Mouse (Mus musculus) mouse trophoblast stem cell (cell line): ENCODE data around the gene Dmxl2.

Source experiments
- in situ Hi-C, 2 experiments: fragments of 300-500 bp; cut with MseI, MboI; formaldehyde crosslinking; loops; 2 replicates in 1 of 2; 3 replicates in 1 of 2; pipeline ENCODE4 v1.15.1; 2025

The Dmxl2 gene

GRCm38 (mm10) chr9:54501453-54502110 lies at the start of gene Dmxl2:
Gene Dmxl2 (minus strand): TSS chr9:54501626.
- in situ Hi-C loops: no loop called here

GRCm38 (mm10) chr9:54549433-54549832 lies 48.0 kb upstream of the Dmxl2 start:
- in situ Hi-C loops: no loop called here

GRCm38 (mm10) chr9:54547536-54547935 lies 46.1 kb upstream of the Dmxl2 start:
- in situ Hi-C loops: no loop called here

GRCm38 (mm10) chr9:54544954-54545315 lies 43.5 kb upstream of the Dmxl2 start:
- in situ Hi-C loops: no loop called here

GRCm38 (mm10) chr9:54544212-54544953 lies 43.0 kb upstream of the Dmxl2 start:
- in situ Hi-C loops: no loop called here

GRCm38 (mm10) chr9:54540801-54541200 lies 39.4 kb upstream of the Dmxl2 start:
- in situ Hi-C loops: no loop called here

GRCm38 (mm10) chr9:54538684-54539083 lies 37.3 kb upstream of the Dmxl2 start, which contains the start of gene Sh2d7:
Gene Sh2d7 (plus strand): TSS chr9:54538984.
- in situ Hi-C loops: no loop called here

GRCm38 (mm10) chr9:54538244-54538643 lies 36.8 kb upstream of the Dmxl2 start:
- in situ Hi-C loops: no loop called here

- in situ Hi-C loops: no loop called here
These were observed 36.1 kb upstream of the Dmxl2 start for GRCm38 (mm10) chr9:54537480-54537879.

GRCm38 (mm10) chr9:54537030-54537429 lies 35.6 kb upstream of the Dmxl2 start:
- in situ Hi-C loops: no loop called here

GRCm38 (mm10) chr9:54536236-54536635 lies 34.8 kb upstream of the Dmxl2 start:
- in situ Hi-C loops: no loop called here

- in situ Hi-C loops: no loop called here
These were observed 32.5 kb upstream of the Dmxl2 start for GRCm38 (mm10) chr9:54533975-54534374.

GRCm38 (mm10) chr9:54532926-54533325 lies 31.5 kb upstream of the Dmxl2 start:
- in situ Hi-C loops: no loop called here

- in situ Hi-C loops: no loop called here
These were observed 30.0 kb upstream of the Dmxl2 start for GRCm38 (mm10) chr9:54531421-54531820.

GRCm38 (mm10) chr9:54530836-54531235 lies 29.4 kb upstream of the Dmxl2 start:
- in situ Hi-C loops: no loop called here

- in situ Hi-C loops: no loop called here
These were observed 28.5 kb upstream of the Dmxl2 start for GRCm38 (mm10) chr9:54529950-54530349.

GRCm38 (mm10) chr9:54527694-54528093 lies 26.3 kb upstream of the Dmxl2 start:
- in situ Hi-C loops: no loop called here

- in situ Hi-C loops: no loop called here
These were observed 18.9 kb upstream of the Dmxl2 start for GRCm38 (mm10) chr9:54520286-54520685.

GRCm38 (mm10) chr9:54518921-54519320 lies 17.5 kb upstream of the Dmxl2 start:
- in situ Hi-C loops: no loop called here

GRCm38 (mm10) chr9:54515991-54516390 lies 14.6 kb upstream of the Dmxl2 start:
- in situ Hi-C loops: no loop called here

- in situ Hi-C loops: no loop called here
These were observed 1.4 kb upstream of the Dmxl2 start for GRCm38 (mm10) chr9:54502873-54503272.

GRCm38 (mm10) chr9:54502111-54502495 lies 677 bp upstream of the Dmxl2 start:
- in situ Hi-C loops: no loop called here

- in situ Hi-C loops: no loop called here
These were observed 484 bp downstream of the Dmxl2 start for GRCm38 (mm10) chr9:54500832-54501452.
